Mouse (Mus musculus) monocyte, adult 5-6 weeks (primary cell): ENCODE measurements around the gene Gm5148. TPM values are rescaled to one million over a fixed set of nuclear protein-coding genes. Genes with fewer than 3 reads are reported as not detected.

Experiments used
- ATAC-seq: fragments of 153-309, 156-312 bp; replicated peaks from 2 replicates; pipeline ENCODE4 v1.8.0; 2017; ENCODE audit warnings: mild to moderate bottlenecking; ENCODE audit not compliant: low TSS enrichment, insufficient number of reproducible peaks, severe bottlenecking, poor library complexity, low FRiP score
- total RNA-seq: library from RNA; stranded (forward); fragments of 200-1000, 200-491, 200-594 nt; gene quantifications from 3 replicates; pipeline ENCODE4 v1.2.3, GENCODE M21; 2017

Gm5148 gene
- total RNA-seq, 1 experiment from 2014 or later, result 41.2 TPM

DNA sequence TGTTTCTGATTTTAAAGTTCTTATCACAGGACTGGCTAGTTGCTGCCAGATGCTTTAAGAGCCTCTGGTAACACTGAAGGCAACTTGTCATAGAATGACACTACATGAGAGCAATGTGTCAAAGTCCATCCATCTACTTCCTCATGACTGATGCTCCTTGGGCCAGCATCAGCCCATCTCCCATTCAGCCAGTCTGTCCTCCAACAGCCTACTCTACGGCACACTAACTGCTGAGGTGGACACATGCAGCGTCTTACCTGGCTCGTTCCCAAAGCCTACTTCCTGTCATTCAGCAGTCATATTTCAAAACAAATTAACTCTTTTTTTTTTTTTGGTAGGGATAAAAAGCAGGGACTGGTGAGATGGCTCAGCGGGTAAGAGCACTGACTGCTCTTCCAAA, 17.9 kb downstream of the Gm5148 start:
- no peak for ATAC-seq

GRCm38 (mm10) chr3:37705436-37705835, 18.9 kb downstream of the Gm5148 start:
- no peak for ATAC-seq

- no peak for ATAC-seq
Measured at GRCm38 (mm10) chr3:37704701-37705279, 19.5 kb downstream of the Gm5148 start.

DNA sequence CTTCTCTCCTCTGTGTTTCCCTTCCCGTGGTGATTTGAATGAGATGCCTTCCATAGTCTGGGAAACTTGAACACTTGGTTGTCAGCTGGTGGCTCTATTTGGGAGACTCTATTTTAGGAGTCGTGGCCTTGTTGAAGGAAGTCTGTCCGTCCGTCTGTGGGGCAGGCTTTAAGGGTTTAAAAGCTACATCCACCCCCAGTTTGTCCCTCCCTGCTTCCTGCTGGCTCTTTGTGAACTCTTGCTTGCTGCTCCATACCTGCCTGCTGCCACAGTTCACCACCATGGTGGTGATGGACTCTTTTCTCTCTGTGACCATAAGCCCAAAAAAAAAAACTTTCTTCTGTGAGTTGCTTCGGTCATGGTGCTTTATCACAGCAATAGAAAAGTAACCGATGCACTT, 21.2 kb downstream of the Gm5148 start:
- ATAC-seq, result no peak

DNA sequence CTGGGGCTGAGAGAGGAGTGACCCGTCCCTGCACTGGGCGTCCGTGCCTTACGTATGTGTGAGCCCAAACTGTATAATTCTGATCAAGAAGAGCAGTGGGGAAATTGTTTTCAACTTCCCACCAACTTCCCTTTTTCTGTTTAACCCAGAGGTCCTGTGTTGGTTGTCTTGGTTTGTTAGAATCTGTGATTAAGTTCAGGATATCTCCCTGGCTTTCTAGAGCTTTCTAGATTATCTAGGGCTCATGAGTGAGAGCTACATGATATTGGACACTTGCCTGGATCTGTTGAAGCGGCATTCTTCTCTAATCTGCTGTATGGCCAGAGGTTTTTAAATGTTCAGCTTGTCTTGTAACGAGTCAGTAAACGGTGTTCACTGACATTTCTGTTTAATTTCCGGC, 30.7 kb downstream of the Gm5148 start:
- no peak for ATAC-seq

- no peak for ATAC-seq
Measured at GRCm38 (mm10) chr3:37692945-37693344, 31.3 kb downstream of the Gm5148 start.

DNA sequence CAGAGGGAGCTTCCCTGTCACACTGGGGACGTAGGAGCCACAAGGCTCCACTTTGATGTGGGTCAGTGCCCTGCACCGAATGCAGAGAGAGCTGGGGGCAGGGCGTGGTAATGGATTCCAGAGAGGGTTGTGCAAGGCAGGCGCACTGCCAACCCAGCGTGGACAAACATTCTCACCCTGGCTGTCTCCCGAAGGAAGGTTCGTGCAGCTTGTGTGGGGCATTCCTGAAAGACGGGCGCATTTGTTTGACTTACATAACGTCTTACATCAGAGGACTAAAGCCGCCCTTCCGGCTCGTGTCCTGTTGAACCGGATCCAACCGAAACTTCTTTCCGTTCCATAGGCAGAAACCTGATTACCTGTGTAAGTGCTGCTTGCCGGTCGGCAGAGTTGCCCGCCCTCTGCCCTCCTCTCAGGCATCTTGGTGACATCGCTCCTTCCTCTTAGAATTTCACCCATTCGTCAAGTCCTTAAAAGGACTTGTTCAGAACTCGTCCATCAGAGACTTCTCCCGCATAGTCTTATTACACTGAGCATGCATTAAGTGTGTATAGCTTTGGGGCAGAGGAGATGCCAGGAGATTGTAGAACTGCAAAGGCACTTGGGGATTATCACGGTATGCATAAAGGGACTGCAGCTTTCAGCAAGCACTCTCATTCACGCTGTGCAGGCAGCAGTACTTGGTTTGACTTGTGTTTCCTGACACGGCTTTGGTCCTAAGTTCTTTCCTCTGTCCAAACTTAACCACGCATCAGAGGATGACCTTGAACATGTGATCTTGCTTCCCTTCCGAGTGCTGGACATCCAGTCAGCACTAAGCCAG, 36.9 kb downstream of the Gm5148 start:
- no peak for ATAC-seq

- no peak for ATAC-seq
Measured at GRCm38 (mm10) chr3:37686751-37687150, 37.5 kb downstream of the Gm5148 start.

GRCm38 (mm10) chr3:37686219-37686618, 38.1 kb downstream of the Gm5148 start:
- no peak for ATAC-seq

DNA sequence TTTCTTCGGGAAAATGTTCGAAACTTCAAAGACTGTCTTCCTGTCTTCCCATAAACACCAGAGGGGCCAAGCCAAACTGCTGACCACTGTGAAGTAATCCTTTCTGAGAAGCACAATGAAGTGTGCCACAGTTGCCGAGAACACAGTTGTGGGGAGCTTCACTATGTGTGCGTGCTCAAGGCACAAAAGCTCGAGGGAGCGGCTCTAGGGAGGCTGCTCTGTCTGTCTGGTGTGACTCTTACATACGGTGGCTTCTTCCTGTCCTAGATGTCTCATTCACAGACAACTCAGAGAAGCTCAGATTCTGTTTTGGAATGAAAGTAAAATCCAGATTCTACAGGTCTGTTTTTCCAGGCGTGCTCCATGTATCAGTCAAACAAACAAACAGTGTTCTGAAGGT, 48.0 kb downstream of the Gm5148 start:
- no peak for ATAC-seq

GRCm38 (mm10) chr3:37675056-37675525, 49.2 kb downstream of the Gm5148 start:
- ATAC-seq, result no peak

DNA sequence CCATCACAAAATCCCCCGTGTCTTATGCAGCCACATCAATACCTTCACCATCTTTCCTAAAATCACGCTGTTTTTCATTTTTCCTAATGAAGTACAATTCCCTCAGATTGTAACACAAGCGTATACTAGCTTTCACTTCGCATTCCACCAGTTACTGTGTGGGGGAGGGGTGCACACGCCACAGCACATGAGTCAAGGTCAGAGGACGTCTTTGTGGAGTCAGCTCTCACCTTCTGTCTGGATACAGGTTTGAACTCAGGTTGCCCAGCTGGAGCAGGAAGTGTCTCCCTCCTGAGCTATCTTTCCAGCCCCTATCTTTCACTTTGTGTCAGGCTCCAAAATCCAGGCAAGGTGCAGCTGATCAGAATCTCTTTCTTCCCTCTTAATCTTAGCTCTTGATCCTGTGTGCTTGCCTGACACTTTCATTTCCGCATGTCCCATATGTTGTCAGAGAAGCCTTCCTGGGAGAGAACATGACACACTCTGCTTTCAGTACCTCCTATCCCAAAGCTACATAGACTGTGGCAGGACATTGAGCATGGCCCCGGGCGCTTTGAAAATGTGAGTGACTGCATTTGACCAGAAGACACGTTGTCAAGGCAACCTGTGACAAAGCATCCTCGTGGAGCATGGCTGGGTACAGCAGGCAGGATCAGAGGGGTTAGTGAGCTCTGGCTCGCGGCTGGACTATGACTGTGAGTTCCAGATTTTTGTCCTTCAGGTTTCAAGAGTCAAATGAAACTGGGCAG, 50.6 kb downstream of the Gm5148 start:
- no peak for ATAC-seq

GRCm38 (mm10) chr3:37672266-37673040, 51.8 kb downstream of the Gm5148 start:
- no peak for ATAC-seq

GRCm38 (mm10) chr3:37669100-37669499, 55.2 kb downstream of the Gm5148 start:
- ATAC-seq, result no peak

GRCm38 (mm10) chr3:37668652-37669051, 55.6 kb downstream of the Gm5148 start:
- ATAC-seq, result no peak

DNA sequence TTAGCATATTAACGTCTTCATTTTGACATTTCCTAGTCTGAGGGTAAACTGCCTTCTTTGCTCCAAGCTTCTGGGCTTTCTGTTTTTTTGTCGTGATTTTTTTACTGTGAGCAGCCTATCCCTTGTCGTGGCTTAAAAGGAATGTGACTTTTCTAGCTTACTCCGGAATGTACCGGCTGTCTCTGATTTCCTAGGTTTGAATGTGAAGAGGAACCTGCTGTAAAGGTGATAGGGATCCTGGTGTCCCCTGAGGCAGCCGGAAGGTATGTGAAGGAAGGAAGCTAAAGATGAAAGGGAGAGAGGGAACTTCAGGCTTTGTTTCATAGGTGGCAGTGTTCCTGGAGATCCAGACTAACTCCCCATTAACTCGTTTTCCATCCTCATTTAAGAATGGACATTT, 56.6 kb downstream of the Gm5148 start:
- no peak for ATAC-seq

DNA sequence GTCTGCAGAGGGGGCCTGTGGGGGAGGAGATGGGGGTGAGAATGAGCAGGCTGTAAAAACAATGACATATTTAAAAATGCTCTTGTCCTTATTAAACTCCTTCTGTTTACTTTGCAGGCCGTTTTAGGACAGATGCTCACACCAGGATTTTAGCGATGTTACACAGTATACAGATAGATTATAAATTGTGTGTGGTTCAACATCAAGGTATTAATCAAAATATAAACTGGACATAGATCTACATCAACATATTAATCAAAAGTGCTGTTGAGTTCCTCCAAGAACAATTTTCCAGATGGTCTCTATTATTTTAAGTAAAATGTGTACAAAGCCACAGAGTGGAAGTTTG, 57.2 kb downstream of the Gm5148 start:
- no peak for ATAC-seq

DNA sequence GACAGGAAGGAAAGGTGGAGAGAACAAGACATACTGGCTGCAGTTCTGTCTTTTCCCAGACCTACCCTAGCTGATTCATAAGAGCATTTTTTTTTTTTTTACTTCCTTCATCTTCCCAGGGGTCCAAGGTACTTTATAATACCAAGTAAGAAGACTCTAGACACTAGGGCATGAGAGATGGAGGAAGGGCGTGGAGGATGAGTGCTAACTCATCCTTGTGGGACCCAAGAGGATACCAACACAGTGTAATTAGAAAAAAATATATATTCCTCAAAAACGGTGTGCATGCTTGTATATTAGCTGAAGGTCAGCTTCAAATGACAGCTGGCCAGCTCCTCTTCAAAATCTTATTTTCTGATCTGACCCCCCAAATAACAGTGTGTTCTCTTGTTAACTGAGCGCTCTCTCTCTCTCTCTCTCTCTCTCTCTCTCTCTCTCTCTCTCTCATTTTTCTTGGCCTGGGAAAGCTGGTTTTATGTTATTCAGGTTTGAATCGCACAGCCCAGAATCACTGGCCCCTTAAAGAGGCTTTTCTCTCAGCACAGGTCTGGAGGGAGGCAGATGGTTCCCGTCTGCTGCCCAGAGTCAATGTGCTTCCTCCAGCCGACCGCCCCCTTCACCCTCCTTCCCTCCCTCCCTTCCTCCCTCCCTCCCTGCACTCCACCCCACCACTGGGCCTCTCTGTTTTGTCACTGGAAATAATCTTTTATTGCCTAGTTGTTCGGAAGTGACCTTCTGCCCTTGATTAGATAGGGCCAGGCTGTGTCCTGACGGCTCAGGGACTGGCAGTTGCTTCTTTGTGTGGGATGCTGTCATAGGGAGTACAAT, 57.8 kb downstream of the Gm5148 start:
- no peak for ATAC-seq
